Mouse (Mus musculus) kidney, embryonic 15.5 days (tissue): ENCODE data around the gene Leng8. TPM values are rescaled to one million over a fixed set of nuclear protein-coding genes. Genes with fewer than 3 reads are reported as not detected.
A peak's percentile ranks its signal among the peaks of the same experiment; 100 is the strongest.

Source experiments
- ATAC-seq: fragments of 200-750 bp; cut with Nextera tagmentation; replicated peaks from 2 replicates; pipeline ENCODE4 v1.8.0; 2017; ENCODE audit warnings: moderate TSS enrichment; ENCODE audit not compliant: low FRiP score
- H3K27ac ChIP-seq: fragments of 300-500 bp; sonication (generic); 2 replicates; pipeline ENCODE4 v1.5.1; 2015; ENCODE audit warnings: mild to moderate bottlenecking, inconsistent platforms
- H3K27me3 ChIP-seq: fragments of 300-500 bp; sonication (generic); 2 replicates; pipeline ENCODE4 v1.6.1; 2015; ENCODE audit warnings: inconsistent platforms
- H3K36me3 ChIP-seq: fragments of 300-500 bp; sonication (generic); 2 replicates; pipeline ENCODE4 v1.6.1; 2015; ENCODE audit warnings: inconsistent platforms
- H3K4me1 ChIP-seq: fragments of 300-500 bp; sonication (generic); 2 replicates; pipeline ENCODE4 v1.6.1; 2015; ENCODE audit warnings: inconsistent platforms
- H3K4me2 ChIP-seq: fragments of 300-500 bp; sonication (generic); 2 replicates; pipeline ENCODE4 v1.6.1; 2015; ENCODE audit warnings: moderate library complexity, mild to moderate bottlenecking, inconsistent platforms
- H3K4me3 ChIP-seq: fragments of 300-500 bp; sonication (generic); replicated peaks from 2 replicates; pipeline ENCODE4 v1.5.1; 2015; ENCODE audit warnings: mild to moderate bottlenecking, inconsistent platforms
- H3K9ac ChIP-seq: fragments of 300-500 bp; sonication (generic); 2 replicates; pipeline ENCODE4 v1.6.1; 2015; ENCODE audit warnings: mild to moderate bottlenecking, inconsistent platforms
- H3K9me3 ChIP-seq: fragments of 300-500 bp; sonication (generic); replicated peaks from 2 replicates; pipeline ENCODE4 v1.6.1; 2016; ENCODE audit warnings: inconsistent platforms
- WGBS: fragments of 180-500 bp; shearing (Covaris S2); methylation state at CpG from one replicate; pipeline ENCODE4 v1.1.7; 2015; ENCODE audit warnings: mixed read lengths; 5-methylcytosine and 5-hydroxymethylcytosine counted together
- polyA plus RNA-seq: library from polyadenylated mRNA; unstranded; fragments of >200 nt; fragmentation: Nextera tagmentation; extraction: Ambion mirVana; gene quantifications from 2 replicates; pipeline ENCODE4 v1.2.1, GENCODE M21; 2015

Gene Leng8
- 57.4 and 69.3 TPM in 2 replicates for polyA plus RNA-seq

GRCm38 (mm10) chr7:4136771-4137531, at the start of gene Leng8:
Leng8 (plus strand) TSS chr7:4137039.
- peaks cover 22% of the 10 kb centered on the region for H3K4me1 ChIP-seq
- H3K27ac ChIP-seq = peak within 1 kb of the TSS; percentile 98
- under 1% methylated on average over 56 of the region's 78 CpGs for WGBS
- H3K4me3 ChIP-seq = peak within 1 kb of the TSS; percentile 73
- ATAC-seq = peak; percentile 99
- no peaks in the 10 kb centered on the region for H3K27me3 ChIP-seq
- no peaks in the 10 kb centered on the region for H3K9me3 ChIP-seq
- H3K36me3 ChIP-seq = peaks cover 40% of the 10 kb centered on the region
- H3K9ac ChIP-seq = peak within 1 kb of the TSS; percentile 81
- peak within 1 kb of the TSS; percentile 85 for H3K4me2 ChIP-seq

GRCm38 (mm10) chr7:4087238-4087895, 49.5 kb upstream of the Leng8 start:
- H3K9me3 ChIP-seq = no peaks in the 10 kb centered on the region
- no peaks in the 10 kb centered on the region for H3K4me1 ChIP-seq
- no peak overlapping the region for H3K4me2 ChIP-seq
- WGBS = 87% methylated on average over 4 of the region's 4 CpGs
- ATAC-seq = no peak
- no peak overlapping the region for H3K27ac ChIP-seq
- no peak overlapping the region for H3K4me3 ChIP-seq
- H3K9ac ChIP-seq = no peak overlapping the region
- no peaks in the 10 kb centered on the region for H3K36me3 ChIP-seq
- no peaks in the 10 kb centered on the region for H3K27me3 ChIP-seq

- Histone ChIP-seq H3K9ac (no peak overlapping the region), H3K27me3 (no peaks in the 10 kb centered on the region), H3K27ac (no peak overlapping the region), H3K9me3 (no peaks in the 10 kb centered on the region), H3K4me2 (no peak overlapping the region), H3K36me3 (no peaks in the 10 kb centered on the region), H3K4me3 (no peak overlapping the region), H3K4me1 (no peaks in the 10 kb centered on the region)
- no peak for ATAC-seq
- 83% methylated on average over 6 of the region's 6 CpGs for WGBS
Measured at GRCm38 (mm10) chr7:4087896-4088480, 48.9 kb upstream of the Leng8 start.

- WGBS = 86% methylated on average over 2 of the region's 2 CpGs
- no peak overlapping the region for H3K4me2 ChIP-seq
Measured at GRCm38 (mm10) chr7:4088679-4089078, 48.2 kb upstream of the Leng8 start.

GRCm38 (mm10) chr7:4091170-4091569, 45.7 kb upstream of the Leng8 start:
- Histone ChIP-seq H3K9me3 (no peaks in the 10 kb centered on the region), H3K9ac (no peak overlapping the region), H3K36me3 (no peaks in the 10 kb centered on the region), H3K27me3 (no peaks in the 10 kb centered on the region), H3K27ac (no peak overlapping the region), H3K4me1 (no peaks in the 10 kb centered on the region), H3K4me2 (no peak overlapping the region), H3K4me3 (no peak overlapping the region)
- ATAC-seq = no peak
- 56% methylated on average over 8 of the region's 8 CpGs for WGBS

More at GRCm38 (mm10) chr7:4088679-4089078, 48.2 kb upstream of the Leng8 start:
- H3K9me3 ChIP-seq = no peaks in the 10 kb centered on the region
- H3K9ac ChIP-seq = no peak overlapping the region
- ATAC-seq = no peak
- no peak overlapping the region for H3K27ac ChIP-seq
- no peaks in the 10 kb centered on the region for H3K4me1 ChIP-seq
- no peak overlapping the region for H3K4me3 ChIP-seq
- H3K27me3 ChIP-seq = no peaks in the 10 kb centered on the region
- no peaks in the 10 kb centered on the region for H3K36me3 ChIP-seq

GRCm38 (mm10) chr7:4098301-4098700, 38.5 kb upstream of the Leng8 start:
- H3K9ac ChIP-seq = no peak overlapping the region
- 81% methylated on average over 2 of the region's 2 CpGs for WGBS
- no peak overlapping the region for H3K4me2 ChIP-seq
- no peaks in the 10 kb centered on the region for H3K4me1 ChIP-seq
- H3K27ac ChIP-seq = no peak overlapping the region
- H3K27me3 ChIP-seq = 0 out of 2 replicates have a peak, but pooled peaks cover 2% of the 10 kb centered on the region
- ATAC-seq = no peak
- H3K36me3 ChIP-seq = no peaks in the 10 kb centered on the region
- H3K4me3 ChIP-seq = no peak overlapping the region
- H3K9me3 ChIP-seq = no peaks in the 10 kb centered on the region

- H3K9me3 ChIP-seq = no peaks in the 10 kb centered on the region
- H3K36me3 ChIP-seq = no peaks in the 10 kb centered on the region
- H3K9ac ChIP-seq = no peak overlapping the region
- no peak overlapping the region for H3K4me2 ChIP-seq
- H3K4me1 ChIP-seq = no peaks in the 10 kb centered on the region
- 63% methylated on average over 2 of the region's 2 CpGs for WGBS
- 0 out of 2 replicates have a peak, but pooled peaks cover 2% of the 10 kb centered on the region for H3K27me3 ChIP-seq
- H3K27ac ChIP-seq = no peak overlapping the region
- no peak for ATAC-seq
- no peak overlapping the region for H3K4me3 ChIP-seq
Measured at GRCm38 (mm10) chr7:4098832-4099231, 38.0 kb upstream of the Leng8 start.

- Histone ChIP-seq H3K27ac (no peak overlapping the region), H3K4me2 (no peak overlapping the region), H3K4me3 (no peak overlapping the region), H3K9ac (no peak overlapping the region), H3K4me1 (no peaks in the 10 kb centered on the region), H3K36me3 (no peaks in the 10 kb centered on the region), H3K27me3 (peaks cover 2% of the 10 kb centered on the region; the same call in 1 of the 2 replicates), H3K9me3 (no peaks in the 10 kb centered on the region)
- no peak for ATAC-seq
- WGBS = 75% methylated on average over 5 of the region's 5 CpGs
Measured at GRCm38 (mm10) chr7:4101144-4101543, 35.7 kb upstream of the Leng8 start.

GRCm38 (mm10) chr7:4103411-4103810, 33.4 kb upstream of the Leng8 start:
- no peaks in the 10 kb centered on the region for H3K36me3 ChIP-seq
- H3K27me3 ChIP-seq = peaks cover 2% of the 10 kb centered on the region; the same call in 1 of the 2 replicates
- H3K9ac ChIP-seq = no peak overlapping the region
- 21% methylated on average over 4 of the region's 4 CpGs for WGBS
- no peak overlapping the region for H3K27ac ChIP-seq
- H3K4me2 ChIP-seq = no peak overlapping the region
- no peaks in the 10 kb centered on the region for H3K9me3 ChIP-seq
- H3K4me1 ChIP-seq = no peaks in the 10 kb centered on the region
- ATAC-seq = no peak
- no peak overlapping the region for H3K4me3 ChIP-seq

GRCm38 (mm10) chr7:4111766-4112165, 25.1 kb upstream of the Leng8 start:
- Histone ChIP-seq H3K4me3 (no peak overlapping the region), H3K4me1 (no peaks in the 10 kb centered on the region), H3K4me2 (no peak overlapping the region), H3K9me3 (no peaks in the 10 kb centered on the region), H3K36me3 (no peaks in the 10 kb centered on the region), H3K9ac (no peak overlapping the region), H3K27me3 (0 out of 2 replicates have a peak, but pooled peaks cover 3% of the 10 kb centered on the region), H3K27ac (no peak overlapping the region)
- WGBS = 58% methylated on average over 3 of the region's 3 CpGs
- ATAC-seq = no peak

- no peaks in the 10 kb centered on the region for H3K36me3 ChIP-seq
- H3K27me3 ChIP-seq = peaks cover 40% of the 10 kb centered on the region
- H3K4me2 ChIP-seq = no peak overlapping the region
- H3K4me3 ChIP-seq = no peak overlapping the region
- no peak for ATAC-seq
- no peaks in the 10 kb centered on the region for H3K9me3 ChIP-seq
- H3K4me1 ChIP-seq = peaks cover 13% of the 10 kb centered on the region
- H3K27ac ChIP-seq = no peak overlapping the region
- H3K9ac ChIP-seq = no peak overlapping the region
- WGBS = 71% methylated on average over 8 of the region's 8 CpGs
Measured at GRCm38 (mm10) chr7:4117050-4117814, 19.6 kb upstream of the Leng8 start.
